Mouse (Mus musculus): ENCODE measurements at regions not wholly inside any gene's neighbourhood (a gene's known extent, or its start where the extent isn't known, plus 50 kb on each side); places are given as distances from the start of the nearest gene placed in this dataset.

GRCm38 (mm10) chr7:95620079-95620478 lies 551.0 kb upstream of the Tenm4 start:
- no peaks in the 10 kb centered on the region for H3K36me3 ChIP-seq (replicated peaks in 1 of 2; ENCODE audit: control insufficient read depth in 1 of 2, insufficient read depth in 1 of 2, low read length in 1 of 2)

GRCm38 (mm10) chr7:95640683-95641082 lies 530.4 kb upstream of the Tenm4 start:
- dilution Hi-C loops (cut with MboI; ENCODE audit: extremely low pct_ligation_motif_present, extremely low pct_unique_long_range_greater_than_20kb, low sequenced_read_pairs) = no loop called here
- Histone ChIP-seq H3K9me3 (replicated peaks; ENCODE audit: low read length) (peaks cover 72% of the 10 kb centered on the region), H3K27ac (ENCODE audit: insufficient read depth, low read depth) (no peak overlapping the region), H3K4me3 (replicated peaks in 1 of 3; ENCODE audit: low read depth in 2 of 3, low read length in 2 of 3, poor library complexity in 1 of 3) (no peak overlapping the region), H3K9ac (ENCODE audit: insufficient read depth, low read depth) (no peak overlapping the region), H3K36me3 (replicated peaks in 1 of 2; ENCODE audit: control insufficient read depth in 1 of 2, insufficient read depth in 1 of 2, low read length in 1 of 2) (no peaks in the 10 kb centered on the region), H3K4me2 (ENCODE audit: insufficient read depth, low read depth, poor library complexity, severe bottlenecking) (no peak overlapping the region), H3K79me2 (replicated peaks; ENCODE audit: control insufficient read depth, extremely low read depth, insufficient read depth, poor library complexity, severe bottlenecking) (no peaks in the 10 kb centered on the region), H3K4me1 (ENCODE audit: control insufficient read depth in 1 of 2, insufficient read depth in 2 of 2) (no peaks in the 10 kb centered on the region), H3K27me3 (replicated peaks) (no peaks in the 10 kb centered on the region)
- TF ChIP-seq RCOR1 (conservative IDR thresholded peaks at IDR 0.05; ENCODE audit: low read depth, low read length) (no peak), NELFE (IDR thresholded peaks at IDR 0.05; ENCODE audit: low read depth, low read length) (no peak), MAFK (IDR thresholded peaks at IDR 0.05; ENCODE audit: insufficient replicate concordance, low read length) (no peak), POLR2A (IDR thresholded peaks at IDR 0.05; ENCODE audit: low read depth, low read length) (no peak)
- no peak for DNase-seq (ENCODE audit: extremely low read depth)
- in situ Hi-C loops (cut with MboI; ENCODE audit: low pct_ligation_motif_present, low pct_unique_long_range_greater_than_20kb, low sequenced_read_pairs) = no loop called here

More at GRCm38 (mm10) chr7:95620079-95620478, 551.0 kb upstream of the Tenm4 start:
- Histone ChIP-seq H3K9me3 (replicated peaks; ENCODE audit: low read length) (peaks cover 33% of the 10 kb centered on the region), H3K4me1 (ENCODE audit: control insufficient read depth in 1 of 2, insufficient read depth in 2 of 2) (no peaks in the 10 kb centered on the region), H3K4me3 (replicated peaks in 1 of 3; ENCODE audit: low read depth in 2 of 3, low read length in 2 of 3, poor library complexity in 1 of 3) (no peak overlapping the region), H3K27me3 (replicated peaks) (no peaks in the 10 kb centered on the region), H3K79me2 (replicated peaks; ENCODE audit: control insufficient read depth, extremely low read depth, insufficient read depth, poor library complexity, severe bottlenecking) (no peaks in the 10 kb centered on the region), H3K4me2 (ENCODE audit: insufficient read depth, low read depth, poor library complexity, severe bottlenecking) (no peak overlapping the region), H3K27ac (ENCODE audit: insufficient read depth, low read depth) (no peak overlapping the region), H3K9ac (ENCODE audit: insufficient read depth, low read depth) (no peak overlapping the region)
- DNase-seq (ENCODE audit: extremely low read depth) = no peak
- in situ Hi-C loops (cut with MboI; ENCODE audit: low pct_ligation_motif_present, low pct_unique_long_range_greater_than_20kb, low sequenced_read_pairs) = no loop called here
- no peak for TF ChIP-seq POLR2A (IDR thresholded peaks at IDR 0.05; ENCODE audit: low read depth, low read length)
- TF ChIP-seq MAX (IDR thresholded peaks at IDR 0.05; ENCODE audit: low read length) = no peak
- TF ChIP-seq NELFE (IDR thresholded peaks at IDR 0.05; ENCODE audit: low read depth, low read length) = no peak
- no peak for TF ChIP-seq PAX5 (IDR thresholded peaks at IDR 0.05; ENCODE audit: low read length)
- no peak for TF ChIP-seq ELF1 (IDR thresholded peaks at IDR 0.05; ENCODE audit: low read depth, low read length)
- TF ChIP-seq SMC3 (IDR thresholded peaks at IDR 0.05; ENCODE audit: low read depth, low read length) = no peak
- TF ChIP-seq MAZ (IDR thresholded peaks at IDR 0.05; ENCODE audit: low read depth, low read length) = no peak
- no peak for TF ChIP-seq KAT2A (IDR thresholded peaks at IDR 0.05; ENCODE audit: insufficient replicate concordance, low read length)
- TF ChIP-seq ZMIZ1 (IDR thresholded peaks at IDR 0.05; ENCODE audit: low read depth, low read length) = no peak
- TF ChIP-seq ZNF384 (IDR thresholded peaks at IDR 0.05; ENCODE audit: low read depth, low read length) = no peak
- TF ChIP-seq MEF2A (IDR thresholded peaks at IDR 0.05; ENCODE audit: borderline replicate concordance, low read depth, low read length) = no peak
- no peak for TF ChIP-seq RAD21 (IDR thresholded peaks at IDR 0.05; ENCODE audit: low read depth, low read length)
- no peak for TF ChIP-seq ZC3H11A (IDR thresholded peaks at IDR 0.05; ENCODE audit: low read depth, low read length)
- no peak for TF ChIP-seq HCFC1 (IDR thresholded peaks at IDR 0.05; ENCODE audit: low read depth, low read length)
- TF ChIP-seq EP300 (IDR thresholded peaks at IDR 0.05; ENCODE audit: low read length) = no peak
- TF ChIP-seq BHLHE40 (IDR thresholded peaks at IDR 0.05; ENCODE audit: low read depth, low read length) = no peak
- TF ChIP-seq ETS1 (conservative IDR thresholded peaks at IDR 0.05; ENCODE audit: low read depth, low read length) = no peak
- dilution Hi-C loops (cut with MboI; ENCODE audit: extremely low pct_ligation_motif_present, extremely low pct_unique_long_range_greater_than_20kb, low sequenced_read_pairs) = no loop called here
